Mouse (Mus musculus): ENCODE measurements around the gene Fam192a. TPM values are rescaled to one million over a fixed set of nuclear protein-coding genes. Genes with fewer than 3 reads are reported as not detected.
A peak's percentile ranks its signal among the peaks of the same experiment; 100 is the strongest.

Gene Fam192a
- total RNA-seq (2021), result 10 to 100 TPM; 18.6 to 20.3 TPM
- polyA plus RNA-seq (2012; rRNA removed), result 13.7 and 17.5 TPM in 2 replicates
- long read RNA-seq, transcript Fam192a-201 (8 exons, 2,873 nt), result major isoform, 20 of 32 reads
- long read RNA-seq, partial matches to known transcripts, result 0 of 32 reads
- long read RNA-seq, other reads (novel, unspliced or antisense), result 11 of 32 reads

GRCm38 (mm10) chr8:94601607-94602385 lies at the start of gene Fam192a, which contains the start of gene Rspry1:
TSS of gene Fam192a (minus strand) at chr8:94601997.
TSS of gene Rspry1 (plus strand) at chr8:94601937.
- intact Hi-C loops (cut with DNase I), result loop anchor here (2.0 kb wide), 2 partner anchors 63 to 101 kb away; no protein-coding TSS in a partner anchor
- under 1% methylated on average over 55 of the region's 55 CpGs for WGBS
- peaks cover 7% of the 10 kb centered on the region for H3K79me2 ChIP-seq (replicated peaks; ENCODE audit: control insufficient read depth, insufficient read depth, low read length)

GRCm38 (mm10) chr8:94649496-94649895 lies 47.7 kb upstream of the Fam192a start:
- no peak overlapping the region for H3K27ac ChIP-seq
- DNase-seq, result no peak
- WGBS, result 74% methylated on average over 3 of the region's 3 CpGs
- H3K4me3 ChIP-seq, result no peak overlapping the region
- H3K79me2 ChIP-seq (replicated peaks; ENCODE audit: control insufficient read depth, insufficient read depth, low read length), result no peaks in the 10 kb centered on the region
- H3K9ac ChIP-seq (ENCODE audit: low read depth, low read length), result no peak overlapping the region
- H3K27me3 ChIP-seq (ENCODE audit: control insufficient read depth, insufficient read depth, low read length), result no peaks in the 10 kb centered on the region
- intact Hi-C loops (cut with DNase I), result no loop called here
- TF ChIP-seq CTCF (IDR thresholded peaks at IDR 0.05) (no peak), POLR2A (IDR thresholded peaks at IDR 0.05; ENCODE audit: insufficient read depth, low read depth, low read length) (no peak), EP300 (IDR thresholded peaks at IDR 0.05; ENCODE audit: insufficient read depth, low read depth, low read length) (no peak)
- H3K36me3 ChIP-seq (ENCODE audit: control insufficient read depth, insufficient read depth, low read length), result no peaks in the 10 kb centered on the region
- H3K4me1 ChIP-seq (ENCODE audit: control insufficient read depth, insufficient read depth, low read length), result no peaks in the 10 kb centered on the region

More at GRCm38 (mm10) chr8:94601607-94602385, at the start of gene Fam192a, which contains the start of gene Rspry1:
- H3K27ac ChIP-seq, result peak within 1 kb of the TSS; percentile 94
- H3K9ac ChIP-seq (ENCODE audit: low read depth, low read length), result peak within 1 kb of the TSS; percentile 87
- H3K4me1 ChIP-seq (ENCODE audit: control insufficient read depth, insufficient read depth, low read length), result peaks cover 4% of the 10 kb centered on the region; the same call in 1 of the 2 replicates
- TF ChIP-seq EP300 (IDR thresholded peaks at IDR 0.05; ENCODE audit: insufficient read depth, low read depth, low read length), result 0 out of 2 replicates have a peak, but pooled peaks have one; percentile 34
- TF ChIP-seq POLR2A (IDR thresholded peaks at IDR 0.05; ENCODE audit: insufficient read depth, low read depth, low read length), result peak; percentile 82
- no peak; the same call in 1 of the 2 replicates for TF ChIP-seq CTCF (IDR thresholded peaks at IDR 0.05)
- peak; percentile 96 to 100 for DNase-seq
- H3K4me3 ChIP-seq, result peak within 1 kb of the TSS; percentile 62
- H3K36me3 ChIP-seq (ENCODE audit: control insufficient read depth, insufficient read depth, low read length), result peaks cover 8% of the 10 kb centered on the region
- H3K27me3 ChIP-seq (ENCODE audit: control insufficient read depth, insufficient read depth, low read length), result no peaks in the 10 kb centered on the region

- H3K36me3 ChIP-seq (ENCODE audit: control insufficient read depth, insufficient read depth, low read length), result no peaks in the 10 kb centered on the region
- TF ChIP-seq CTCF (IDR thresholded peaks at IDR 0.05) (no peak), POLR2A (IDR thresholded peaks at IDR 0.05; ENCODE audit: insufficient read depth, low read depth, low read length) (no peak), EP300 (IDR thresholded peaks at IDR 0.05; ENCODE audit: insufficient read depth, low read depth, low read length) (no peak)
- intact Hi-C loops (cut with DNase I), result no loop called here
- H3K4me3 ChIP-seq, result no peak overlapping the region
- H3K27me3 ChIP-seq (ENCODE audit: control insufficient read depth, insufficient read depth, low read length), result no peaks in the 10 kb centered on the region
- no peaks in the 10 kb centered on the region for H3K4me1 ChIP-seq (ENCODE audit: control insufficient read depth, insufficient read depth, low read length)
- no peak overlapping the region for H3K9ac ChIP-seq (ENCODE audit: low read depth, low read length)
- no peak overlapping the region for H3K27ac ChIP-seq
- WGBS, result 92% methylated on average over 3 of the region's 3 CpGs
- no peak for DNase-seq
- no peaks in the 10 kb centered on the region for H3K79me2 ChIP-seq (replicated peaks; ENCODE audit: control insufficient read depth, insufficient read depth, low read length)
These were observed 44.4 kb upstream of the Fam192a start for GRCm38 (mm10) chr8:94646165-94646564.

- WGBS, result 30% methylated on average over 1 of the region's 1 CpGs
- intact Hi-C loops (cut with DNase I), result no loop called here
- no peak overlapping the region for H3K27ac ChIP-seq
- no peak overlapping the region for H3K4me3 ChIP-seq
- no peak overlapping the region for H3K9ac ChIP-seq (ENCODE audit: low read depth, low read length)
- DNase-seq, result no peak
- no peaks in the 10 kb centered on the region for H3K79me2 ChIP-seq (replicated peaks; ENCODE audit: control insufficient read depth, insufficient read depth, low read length)
- no peak for TF ChIP-seq POLR2A (IDR thresholded peaks at IDR 0.05; ENCODE audit: insufficient read depth, low read depth, low read length)
- TF ChIP-seq EP300 (IDR thresholded peaks at IDR 0.05; ENCODE audit: insufficient read depth, low read depth, low read length), result no peak
- no peak for TF ChIP-seq CTCF (IDR thresholded peaks at IDR 0.05)
- no peaks in the 10 kb centered on the region for H3K36me3 ChIP-seq (ENCODE audit: control insufficient read depth, insufficient read depth, low read length)
- H3K27me3 ChIP-seq (ENCODE audit: control insufficient read depth, insufficient read depth, low read length), result no peaks in the 10 kb centered on the region
- H3K4me1 ChIP-seq (ENCODE audit: control insufficient read depth, insufficient read depth, low read length), result no peaks in the 10 kb centered on the region
These were observed 43.4 kb upstream of the Fam192a start for GRCm38 (mm10) chr8:94645202-94645601.

GRCm38 (mm10) chr8:94641938-94642337 lies 40.1 kb upstream of the Fam192a start:
- TF ChIP-seq CTCF (IDR thresholded peaks at IDR 0.05), result peak; percentile 41
- TF ChIP-seq EP300 (IDR thresholded peaks at IDR 0.05; ENCODE audit: insufficient read depth, low read depth, low read length), result no peak
- Histone ChIP-seq H3K4me1 (ENCODE audit: control insufficient read depth, insufficient read depth, low read length) (no peaks in the 10 kb centered on the region), H3K4me3 (no peak overlapping the region), H3K27me3 (ENCODE audit: control insufficient read depth, insufficient read depth, low read length) (no peaks in the 10 kb centered on the region), H3K79me2 (replicated peaks; ENCODE audit: control insufficient read depth, insufficient read depth, low read length) (no peaks in the 10 kb centered on the region), H3K36me3 (ENCODE audit: control insufficient read depth, insufficient read depth, low read length) (no peaks in the 10 kb centered on the region; the same call in 1 of the 2 replicates), H3K9ac (ENCODE audit: low read depth, low read length) (no peak overlapping the region), H3K27ac (no peak overlapping the region)
- intact Hi-C loops (cut with DNase I), result no loop called here
- 94% methylated on average over 3 of the region's 3 CpGs for WGBS
- DNase-seq, result no peak

- WGBS, result 64% methylated on average over 2 of the region's 2 CpGs
- DNase-seq, result no peak
- Histone ChIP-seq H3K36me3 (ENCODE audit: control insufficient read depth, insufficient read depth, low read length) (no peaks in the 10 kb centered on the region; the same call in 1 of the 2 replicates), H3K9ac (ENCODE audit: low read depth, low read length) (no peak overlapping the region), H3K4me1 (ENCODE audit: control insufficient read depth, insufficient read depth, low read length) (no peaks in the 10 kb centered on the region), H3K27me3 (ENCODE audit: control insufficient read depth, insufficient read depth, low read length) (no peaks in the 10 kb centered on the region), H3K27ac (no peak overlapping the region), H3K4me3 (no peak overlapping the region), H3K79me2 (replicated peaks; ENCODE audit: control insufficient read depth, insufficient read depth, low read length) (no peaks in the 10 kb centered on the region)
- TF ChIP-seq POLR2A (IDR thresholded peaks at IDR 0.05; ENCODE audit: insufficient read depth, low read depth, low read length), result no peak
- TF ChIP-seq EP300 (IDR thresholded peaks at IDR 0.05; ENCODE audit: insufficient read depth, low read depth, low read length), result no peak
- no peak for TF ChIP-seq CTCF (IDR thresholded peaks at IDR 0.05)
- intact Hi-C loops (cut with DNase I), result no loop called here
These were observed 39.4 kb upstream of the Fam192a start for GRCm38 (mm10) chr8:94641183-94641582.
